Mouse (Mus musculus): ENCODE data around the gene Bend5. TPM values are rescaled to one million over a fixed set of nuclear protein-coding genes. Genes with fewer than 3 reads are reported as not detected.
A peak's percentile ranks its signal among the peaks of the same experiment; 100 is the strongest.

Bend5 gene
- polyA plus RNA-seq, 1 experiment from 2014 or later = 42.0 TPM

DNA sequence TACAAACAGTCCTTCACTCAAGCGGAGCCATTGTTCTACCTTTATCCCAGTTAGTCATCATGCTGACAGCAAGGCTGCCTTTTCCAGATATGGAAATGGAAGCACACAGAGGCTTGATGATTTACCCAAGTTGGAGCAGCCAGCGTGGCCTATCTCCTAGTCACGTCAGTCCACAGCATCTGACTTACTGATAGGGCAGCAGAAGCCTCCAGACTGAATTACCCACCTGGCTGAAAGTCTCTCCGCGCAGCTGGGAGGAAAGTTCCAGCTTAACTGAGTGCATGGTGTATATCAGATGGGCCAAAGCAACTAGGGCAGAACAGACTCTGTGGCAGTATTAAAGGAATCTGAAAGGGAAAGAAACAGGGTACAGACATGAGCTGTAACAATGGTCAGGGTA is 68.7 kb downstream of the Bend5 start:
- Histone ChIP-seq H3K9ac (replicated peaks; ENCODE audit: low read depth, low read length) (no peak overlapping the region), H3K4me1 (ENCODE audit: control insufficient read depth, insufficient read depth, low read length) (0 out of 2 replicates have a peak, but pooled peaks cover 3% of the 10 kb centered on the region), H3K4me3 (ENCODE audit: low read depth, low read length) (no peak overlapping the region), H3K27me3 (ENCODE audit: control insufficient read depth, insufficient read depth, low read length) (no peaks in the 10 kb centered on the region), H3K4me2 (replicated peaks; ENCODE audit: low read depth, low read length) (no peak overlapping the region), H3K9me3 (ENCODE audit: control insufficient read depth, low read depth, low read length) (no peaks in the 10 kb centered on the region), H3K36me3 (ENCODE audit: control insufficient read depth, insufficient read depth, low read length) (no peaks in the 10 kb centered on the region), H3K27ac (ENCODE audit: low read length) (no peak overlapping the region)
- WGBS = 77% methylated on average over 5 of the region's 5 CpGs
- no peak for ATAC-seq (ENCODE audit: insufficient number of reproducible peaks, insufficient read depth, low FRiP score, low read depth)

- 0 out of 2 replicates have a peak, but pooled peaks cover 3% of the 10 kb centered on the region for H3K4me1 ChIP-seq (ENCODE audit: control insufficient read depth, insufficient read depth, low read length)
- no peak overlapping the region for H3K4me2 ChIP-seq (replicated peaks; ENCODE audit: low read depth, low read length)
- no peaks in the 10 kb centered on the region for H3K27me3 ChIP-seq (ENCODE audit: control insufficient read depth, insufficient read depth, low read length)
- no peaks in the 10 kb centered on the region for H3K36me3 ChIP-seq (ENCODE audit: control insufficient read depth, insufficient read depth, low read length)
- no peaks in the 10 kb centered on the region for H3K9me3 ChIP-seq (ENCODE audit: control insufficient read depth, low read depth, low read length)
- no peak overlapping the region for H3K9ac ChIP-seq (replicated peaks; ENCODE audit: low read depth, low read length)
- 64% methylated on average over 5 of the region's 5 CpGs for WGBS
- no peak for ATAC-seq (ENCODE audit: insufficient number of reproducible peaks, insufficient read depth, low FRiP score, low read depth)
- H3K27ac ChIP-seq (ENCODE audit: low read length) = no peak overlapping the region
- no peak overlapping the region for H3K4me3 ChIP-seq (ENCODE audit: low read depth, low read length)
Measured at GRCm38 (mm10) chr4:111485189-111485588, 70.4 kb downstream of the Bend5 start.

- Histone ChIP-seq H3K4me2 (replicated peaks; ENCODE audit: low read depth, low read length) (no peak overlapping the region), H3K4me3 (ENCODE audit: low read depth, low read length) (no peak overlapping the region), H3K27ac (ENCODE audit: low read length) (no peak overlapping the region), H3K9ac (replicated peaks; ENCODE audit: low read depth, low read length) (no peak overlapping the region), H3K27me3 (ENCODE audit: control insufficient read depth, insufficient read depth, low read length) (no peaks in the 10 kb centered on the region), H3K36me3 (ENCODE audit: control insufficient read depth, insufficient read depth, low read length) (no peaks in the 10 kb centered on the region), H3K4me1 (ENCODE audit: control insufficient read depth, insufficient read depth, low read length) (0 out of 2 replicates have a peak, but pooled peaks cover 3% of the 10 kb centered on the region), H3K9me3 (ENCODE audit: control insufficient read depth, low read depth, low read length) (no peaks in the 10 kb centered on the region)
- 73% methylated on average over 5 of the region's 5 CpGs for WGBS
- no peak for ATAC-seq (ENCODE audit: insufficient number of reproducible peaks, insufficient read depth, low FRiP score, low read depth)
Measured at GRCm38 (mm10) chr4:111486187-111486586, 71.4 kb downstream of the Bend5 start.

GRCm38 (mm10) chr4:111487233-111487843 is 72.5 kb downstream of the Bend5 start:
- no peak for ATAC-seq (ENCODE audit: insufficient number of reproducible peaks, insufficient read depth, low FRiP score, low read depth)
- Histone ChIP-seq H3K36me3 (ENCODE audit: control insufficient read depth, insufficient read depth, low read length) (no peaks in the 10 kb centered on the region), H3K4me1 (ENCODE audit: control insufficient read depth, insufficient read depth, low read length) (0 out of 2 replicates have a peak, but pooled peaks cover 3% of the 10 kb centered on the region), H3K9me3 (ENCODE audit: control insufficient read depth, low read depth, low read length) (no peaks in the 10 kb centered on the region), H3K9ac (replicated peaks; ENCODE audit: low read depth, low read length) (no peak overlapping the region), H3K27me3 (ENCODE audit: control insufficient read depth, insufficient read depth, low read length) (no peaks in the 10 kb centered on the region), H3K4me2 (replicated peaks; ENCODE audit: low read depth, low read length) (no peak overlapping the region), H3K4me3 (ENCODE audit: low read depth, low read length) (no peak overlapping the region), H3K27ac (ENCODE audit: low read length) (no peak overlapping the region)
- WGBS = 73% methylated on average over 4 of the region's 4 CpGs

GRCm38 (mm10) chr4:111493750-111494404 is 79.1 kb downstream of the Bend5 start:
- ATAC-seq (ENCODE audit: insufficient number of reproducible peaks, insufficient read depth, low FRiP score, low read depth) = no peak
- 46% methylated on average over 5 of the region's 5 CpGs for WGBS
- Histone ChIP-seq H3K4me2 (replicated peaks; ENCODE audit: low read depth, low read length) (no peak overlapping the region), H3K27me3 (ENCODE audit: control insufficient read depth, insufficient read depth, low read length) (no peaks in the 10 kb centered on the region), H3K36me3 (ENCODE audit: control insufficient read depth, insufficient read depth, low read length) (no peaks in the 10 kb centered on the region), H3K27ac (ENCODE audit: low read length) (no peak overlapping the region), H3K4me3 (ENCODE audit: low read depth, low read length) (no peak overlapping the region), H3K9ac (replicated peaks; ENCODE audit: low read depth, low read length) (no peak overlapping the region), H3K4me1 (ENCODE audit: control insufficient read depth, insufficient read depth, low read length) (no peaks in the 10 kb centered on the region), H3K9me3 (ENCODE audit: control insufficient read depth, low read depth, low read length) (no peaks in the 10 kb centered on the region)

- H3K36me3 ChIP-seq (ENCODE audit: control insufficient read depth, insufficient read depth, low read length) = no peaks in the 10 kb centered on the region
- WGBS = 5% methylated on average over 2 of the region's 2 CpGs
- H3K9me3 ChIP-seq (ENCODE audit: control insufficient read depth, low read depth, low read length) = no peaks in the 10 kb centered on the region
- H3K4me3 ChIP-seq (ENCODE audit: low read depth, low read length) = no peak overlapping the region
- peak; percentile 29; the same call in 1 of the 2 replicates for ATAC-seq (ENCODE audit: insufficient number of reproducible peaks, insufficient read depth, low FRiP score, low read depth)
- no peaks in the 10 kb centered on the region for H3K4me1 ChIP-seq (ENCODE audit: control insufficient read depth, insufficient read depth, low read length)
- H3K4me2 ChIP-seq (replicated peaks; ENCODE audit: low read depth, low read length) = no peak overlapping the region
- no peak overlapping the region for H3K9ac ChIP-seq (replicated peaks; ENCODE audit: low read depth, low read length)
- H3K27me3 ChIP-seq (ENCODE audit: control insufficient read depth, insufficient read depth, low read length) = no peaks in the 10 kb centered on the region
- H3K27ac ChIP-seq (ENCODE audit: low read length) = no peak overlapping the region
Measured at GRCm38 (mm10) chr4:111495949-111496348, 81.1 kb downstream of the Bend5 start.

- Histone ChIP-seq H3K27ac (ENCODE audit: low read length) (no peak overlapping the region), H3K4me3 (ENCODE audit: low read depth, low read length) (no peak overlapping the region), H3K4me1 (ENCODE audit: control insufficient read depth, insufficient read depth, low read length) (no peaks in the 10 kb centered on the region), H3K9me3 (ENCODE audit: control insufficient read depth, low read depth, low read length) (no peaks in the 10 kb centered on the region), H3K36me3 (ENCODE audit: control insufficient read depth, insufficient read depth, low read length) (no peaks in the 10 kb centered on the region), H3K4me2 (replicated peaks; ENCODE audit: low read depth, low read length) (no peak overlapping the region), H3K9ac (replicated peaks; ENCODE audit: low read depth, low read length) (no peak overlapping the region), H3K27me3 (ENCODE audit: control insufficient read depth, insufficient read depth, low read length) (no peaks in the 10 kb centered on the region)
- WGBS = 69% methylated on average over 3 of the region's 3 CpGs
- ATAC-seq (ENCODE audit: insufficient number of reproducible peaks, insufficient read depth, low FRiP score, low read depth) = no peak
Measured at GRCm38 (mm10) chr4:111498751-111499150, 83.9 kb downstream of the Bend5 start.

- Histone ChIP-seq H3K9me3 (ENCODE audit: control insufficient read depth, low read depth, low read length) (no peaks in the 10 kb centered on the region), H3K9ac (replicated peaks; ENCODE audit: low read depth, low read length) (no peak overlapping the region), H3K4me3 (ENCODE audit: low read depth, low read length) (no peak overlapping the region), H3K4me2 (replicated peaks; ENCODE audit: low read depth, low read length) (no peak overlapping the region), H3K27me3 (ENCODE audit: control insufficient read depth, insufficient read depth, low read length) (no peaks in the 10 kb centered on the region), H3K27ac (ENCODE audit: low read length) (no peak overlapping the region), H3K36me3 (ENCODE audit: control insufficient read depth, insufficient read depth, low read length) (no peaks in the 10 kb centered on the region), H3K4me1 (ENCODE audit: control insufficient read depth, insufficient read depth, low read length) (no peaks in the 10 kb centered on the region)
- no peak; the same call in 1 of the 2 replicates for ATAC-seq (ENCODE audit: insufficient number of reproducible peaks, insufficient read depth, low FRiP score, low read depth)
- 86% methylated on average over 1 of the region's 1 CpGs for WGBS
Measured at GRCm38 (mm10) chr4:111501441-111501840, 86.6 kb downstream of the Bend5 start.

All from stomach, embryonic 14.5 days (tissue).